Mouse (Mus musculus) MN1 (cell line): ENCODE results near the gene Samd10.
A peak's percentile ranks its signal among the peaks of the same experiment; 100 is the strongest.

Experiments
- DNase-seq: peaks from one replicate; pipeline ENCODE4 v3.0.0-alpha.2; 2016; ENCODE audit warnings: low spot score

The Samd10 gene

DNA sequence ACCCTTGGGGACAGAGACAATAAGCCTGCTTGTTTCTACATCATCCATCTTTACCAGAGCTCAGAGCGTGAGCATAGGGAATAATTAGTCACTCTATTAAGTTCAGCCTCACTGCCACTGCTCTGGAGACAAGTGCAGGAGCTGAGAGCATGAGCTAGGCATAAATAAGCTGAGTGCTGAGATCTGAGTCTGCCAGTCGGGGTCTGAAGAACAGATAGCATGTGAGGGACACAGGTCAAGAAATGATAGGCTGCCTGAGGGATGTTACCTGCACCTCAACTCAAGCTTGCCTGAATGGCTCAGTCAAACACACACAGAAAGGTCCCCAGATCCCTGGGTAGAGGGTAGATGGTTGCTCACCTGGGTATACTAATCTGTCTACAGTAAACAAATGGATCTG is 21.9 kb downstream of the Samd10 start:
- no peak for DNase-seq

DNA sequence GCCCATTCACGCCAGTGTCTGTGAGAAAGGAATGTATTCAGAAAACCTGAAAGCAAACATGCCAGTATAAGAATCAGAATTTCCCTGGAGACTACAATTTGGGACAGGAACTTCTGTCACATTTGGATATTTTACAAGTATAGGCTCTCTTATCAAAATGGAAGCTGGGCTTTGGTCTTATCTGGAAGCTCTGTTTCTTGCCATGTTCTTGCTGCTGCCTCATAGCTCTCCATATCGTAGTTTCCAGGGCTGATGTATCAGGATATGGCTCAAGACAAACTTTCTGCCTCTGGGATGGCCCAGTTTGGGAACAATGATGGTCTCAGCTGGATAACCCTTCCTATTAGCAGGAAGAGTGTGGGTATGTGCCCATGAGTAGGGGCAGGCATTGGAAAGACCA is 22.4 kb downstream of the Samd10 start:
- no peak for DNase-seq

- no peak for DNase-seq
Measured at GRCm38 (mm10) chr2:181574921-181575545, 24.0 kb downstream of the Samd10 start.

GRCm38 (mm10) chr2:181573961-181574360 is 25.1 kb downstream of the Samd10 start:
- DNase-seq = no peak

GRCm38 (mm10) chr2:181572921-181573920 is 25.8 kb downstream of the Samd10 start:
- no peak for DNase-seq

DNA sequence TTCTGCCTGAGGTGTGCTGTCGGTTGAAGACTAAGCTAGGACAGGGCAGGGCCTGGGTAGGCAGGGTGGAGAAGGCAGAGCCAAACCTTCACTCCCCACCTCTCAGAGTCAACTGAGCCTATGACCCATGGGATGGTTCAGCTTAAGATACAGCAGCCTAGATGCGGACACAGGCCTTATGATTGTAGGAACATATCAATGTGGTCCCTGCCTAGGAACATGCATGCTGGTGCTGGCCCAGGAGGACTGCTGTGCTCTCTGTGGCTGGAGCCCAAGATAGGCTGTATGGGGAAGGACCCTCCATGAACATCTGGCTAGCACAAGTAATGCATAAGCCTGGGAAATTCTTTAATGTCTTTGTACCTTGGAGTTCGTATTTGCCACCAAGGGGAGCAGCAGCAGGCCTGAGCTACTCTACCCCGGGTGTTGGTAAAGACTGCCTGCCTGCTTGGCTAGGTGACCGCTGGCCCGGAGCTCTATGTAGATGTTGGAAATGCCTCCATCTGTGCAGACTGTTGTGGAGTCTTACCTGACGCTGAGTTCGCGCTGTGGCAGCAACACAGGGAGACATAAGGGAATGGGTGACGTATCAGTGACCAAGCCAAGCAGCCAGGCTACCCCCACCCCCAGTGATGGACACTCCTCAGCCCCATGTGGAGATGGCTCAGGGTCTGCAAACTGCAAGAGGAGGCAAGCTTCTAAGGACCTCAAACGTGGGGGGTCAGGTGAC is 26.9 kb downstream of the Samd10 start:
- no peak for DNase-seq

DNA sequence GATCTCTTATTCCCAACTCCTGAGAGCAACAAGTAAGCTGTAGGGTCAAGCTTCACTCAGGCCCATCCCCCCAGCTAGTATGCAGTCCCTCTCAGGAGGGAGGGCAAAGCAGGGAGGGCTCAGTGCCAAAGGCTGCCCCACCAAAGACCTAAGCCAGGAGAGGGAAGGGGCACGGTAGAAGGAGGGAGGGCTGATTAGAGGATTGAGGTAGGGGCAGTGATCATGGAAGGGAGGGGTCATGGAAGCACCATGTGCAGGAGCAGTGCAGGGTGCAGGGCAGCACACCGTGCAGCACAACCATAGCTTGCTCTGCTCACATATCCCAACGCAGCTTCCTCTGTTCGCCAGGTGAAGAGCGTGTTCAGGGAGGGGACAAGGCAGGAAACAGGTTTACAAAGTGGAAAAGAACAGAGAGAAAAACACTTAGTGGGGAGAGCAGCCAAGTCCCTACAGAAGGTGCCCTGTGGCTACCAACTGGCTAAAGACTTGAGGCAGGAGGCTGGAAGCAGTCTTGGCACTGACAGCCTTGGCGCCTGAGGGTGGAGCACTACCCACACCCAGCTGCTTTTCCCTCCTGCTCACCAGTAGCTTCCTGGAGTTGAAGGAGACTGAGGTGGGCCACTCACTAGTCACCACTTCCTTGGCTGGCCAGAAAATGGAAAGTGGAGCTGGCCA is 28.0 kb downstream of the Samd10 start:
- no peak for DNase-seq

DNA sequence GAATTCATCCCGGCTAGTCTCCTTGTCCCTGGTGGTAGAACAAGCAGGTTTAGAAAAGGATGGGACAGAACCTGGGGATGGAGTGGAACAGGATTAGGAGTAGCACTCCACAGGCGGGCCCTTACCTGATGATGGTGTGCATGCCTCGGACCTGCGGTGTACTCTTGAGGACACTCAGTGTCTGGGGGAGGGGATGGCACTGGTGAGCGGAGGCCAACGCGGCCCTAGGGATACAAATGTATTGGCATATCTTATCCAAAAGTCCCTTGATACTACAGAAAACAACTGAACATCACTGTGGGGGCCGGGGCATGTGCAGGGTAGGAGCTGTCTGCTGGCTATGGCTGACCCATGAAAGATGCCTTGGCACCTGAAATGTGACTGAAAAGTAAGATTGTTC is 28.6 kb downstream of the Samd10 start:
- DNase-seq = no peak

GRCm38 (mm10) chr2:181569856-181570255 is 29.2 kb downstream of the Samd10 start:
- no peak for DNase-seq

DNA sequence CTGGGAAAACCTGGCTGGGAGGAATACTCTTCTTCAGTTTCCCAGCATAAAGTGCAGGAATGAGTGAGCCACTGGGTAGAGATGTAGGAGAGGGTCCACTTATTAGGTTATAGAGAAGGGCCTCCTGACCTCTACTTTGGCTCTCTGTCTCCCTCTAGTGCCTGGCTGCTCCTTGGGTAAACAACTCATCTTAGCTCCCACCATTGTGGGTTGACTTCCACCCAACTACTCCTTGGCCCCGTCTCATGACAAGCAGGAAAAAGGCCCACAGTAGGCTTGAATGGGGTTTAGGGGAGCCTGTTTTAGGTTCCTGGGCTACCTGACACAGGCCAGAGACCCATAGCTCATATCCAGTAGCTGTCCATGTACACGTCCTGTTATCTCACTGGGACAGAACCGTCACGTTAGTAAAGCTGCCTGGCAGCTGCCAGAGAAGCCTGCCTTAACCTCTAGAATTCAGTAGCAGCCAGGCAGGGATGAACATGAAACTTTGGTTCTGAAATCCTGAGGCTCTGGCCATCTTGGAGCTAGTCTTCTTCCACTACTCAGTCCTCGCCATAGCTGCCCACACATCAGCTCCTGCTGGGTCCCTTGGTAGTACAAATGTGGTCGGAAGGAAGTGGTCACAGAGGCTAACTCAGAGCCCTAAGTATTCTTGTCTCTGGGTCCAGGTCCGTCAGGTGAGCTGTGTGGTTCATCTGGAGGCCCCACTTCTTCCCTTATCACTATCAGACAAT is 30.6 kb downstream of the Samd10 start:
- DNase-seq = peak; percentile 68

DNA sequence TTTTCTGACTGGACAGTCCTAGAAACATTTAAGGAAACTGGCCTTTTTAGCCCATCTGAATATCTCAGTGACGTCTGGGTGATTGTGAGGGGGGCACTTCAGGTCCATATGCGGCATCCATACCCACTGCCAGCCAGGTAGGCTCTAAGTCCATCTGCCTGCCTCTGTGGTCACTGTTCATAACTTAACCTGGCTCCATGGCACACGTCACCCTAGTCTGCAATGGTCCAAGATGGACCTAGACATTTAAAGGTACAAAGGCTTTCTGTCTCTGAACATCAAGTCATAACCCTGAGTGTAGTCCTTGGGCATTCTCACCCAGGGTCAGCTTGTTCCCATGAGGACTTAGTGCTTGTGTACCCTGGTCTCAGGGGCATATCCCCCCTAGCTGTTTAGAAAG is 31.7 kb downstream of the Samd10 start:
- DNase-seq = no peak

DNA sequence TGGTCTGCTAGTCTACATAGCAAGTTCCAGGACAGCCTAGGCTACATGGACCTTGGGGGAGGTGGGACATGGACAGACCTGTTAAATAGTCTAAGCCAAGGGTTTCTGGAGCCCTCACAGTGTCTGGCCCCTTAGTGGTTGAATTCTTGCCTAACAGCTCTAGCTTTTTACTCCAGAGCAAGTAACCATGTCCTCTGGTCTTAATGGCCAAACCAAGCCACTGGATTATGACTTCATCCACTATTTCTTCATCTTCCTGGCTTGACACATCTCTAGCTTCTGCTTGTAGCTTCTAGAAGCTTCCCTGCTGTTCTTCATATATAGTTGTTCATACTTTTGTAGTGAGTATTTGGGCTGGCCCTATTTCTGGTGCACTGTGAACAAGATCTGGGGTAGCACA is 45.2 kb downstream of the Samd10 start:
- no peak for DNase-seq

DNA sequence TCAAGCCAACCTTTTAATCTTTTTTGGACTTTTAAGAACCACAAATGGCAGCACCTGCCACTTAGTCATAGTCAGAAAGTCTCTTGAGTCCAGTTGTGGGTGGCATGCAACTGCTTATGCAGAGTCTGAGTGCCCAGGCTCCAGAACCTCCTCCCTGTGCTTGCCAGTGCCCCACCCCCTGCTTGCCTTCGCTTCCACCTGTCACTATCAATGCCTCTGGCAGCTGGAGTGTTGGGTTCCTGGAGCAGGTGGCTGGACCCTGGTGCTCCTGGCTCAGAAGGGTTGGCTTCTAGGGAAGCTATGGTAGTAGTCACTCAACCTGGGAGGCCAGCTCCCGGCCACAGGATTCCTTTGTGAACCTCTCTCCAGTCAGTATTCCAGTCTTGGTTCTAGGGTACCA is 48.8 kb downstream of the Samd10 start:
- no peak for DNase-seq

- DNase-seq = no peak
Measured at GRCm38 (mm10) chr2:181548682-181549081, 50.3 kb downstream of the Samd10 start.

DNA sequence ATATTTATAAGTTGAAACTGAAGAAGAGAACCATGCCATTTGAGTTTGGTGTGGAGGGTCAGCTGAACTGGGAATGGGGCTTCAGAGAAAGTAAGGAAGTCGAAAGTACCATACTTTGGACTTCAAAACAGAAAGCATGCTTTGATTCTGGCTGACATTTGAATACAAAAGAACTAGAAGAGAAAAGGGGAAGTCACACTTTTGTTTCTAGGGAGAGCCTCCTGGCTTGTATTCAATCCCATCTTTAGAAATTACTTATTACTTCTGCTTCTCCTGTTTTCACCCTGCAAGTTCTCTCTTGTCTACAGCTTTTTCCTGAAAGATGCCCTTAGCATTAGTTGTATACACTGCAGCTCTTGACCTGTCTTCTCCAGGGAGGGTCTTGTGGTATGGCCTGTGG is 50.8 kb downstream of the Samd10 start:
- DNase-seq = no peak

DNA sequence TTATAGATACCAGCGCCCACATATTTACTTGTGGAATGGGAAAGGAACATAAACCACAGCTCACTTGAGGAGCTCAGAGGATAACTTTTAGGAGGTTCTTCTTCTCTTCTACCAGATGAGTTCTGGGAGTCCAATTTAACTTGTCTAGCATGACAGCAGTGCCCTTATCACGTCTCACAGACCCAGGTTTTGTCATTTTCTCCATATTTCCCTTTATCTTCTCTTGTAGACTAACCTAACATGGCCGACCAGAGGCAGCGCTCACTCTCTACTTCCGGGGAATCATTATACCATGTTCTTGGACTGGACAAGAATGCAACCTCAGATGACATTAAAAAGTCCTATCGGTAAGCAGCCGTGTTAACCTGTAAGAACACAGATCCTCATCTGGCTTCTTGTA is 52.9 kb downstream of the Samd10 start:
- no peak for DNase-seq
